Mouse (Mus musculus) B cell, adult 62 days (primary cell): ENCODE data around the gene Gm43720. TPM values are rescaled to one million over a fixed set of nuclear protein-coding genes. Genes with fewer than 3 reads are reported as not detected.

Experiments
- total RNA-seq: library from RNA; stranded (reverse); gene quantifications from 4 replicates; pipeline ENCODE4 v1.2.4, GENCODE M21; 2023

The Gm43720 gene
- not detected in 4 replicates for total RNA-seq

GRCm38 (mm10) chr5:138279585-138280424 lies at the start of gene Gm43720, which contains the start of the genes Gpc2 and Stag3:
Gm43720 (minus strand) TSS chr5:138279958.
Gpc2 (minus strand) TSS chr5:138280005.
Stag3 (plus strand) TSS chr5:138280240.

GRCm38 (mm10) chr5:138272409-138272923 lies 7.3 kb downstream of the Gm43720 start, which contains the start of gene Gal3st4:
Gal3st4 (minus strand) TSS chr5:138272840.

DNA sequence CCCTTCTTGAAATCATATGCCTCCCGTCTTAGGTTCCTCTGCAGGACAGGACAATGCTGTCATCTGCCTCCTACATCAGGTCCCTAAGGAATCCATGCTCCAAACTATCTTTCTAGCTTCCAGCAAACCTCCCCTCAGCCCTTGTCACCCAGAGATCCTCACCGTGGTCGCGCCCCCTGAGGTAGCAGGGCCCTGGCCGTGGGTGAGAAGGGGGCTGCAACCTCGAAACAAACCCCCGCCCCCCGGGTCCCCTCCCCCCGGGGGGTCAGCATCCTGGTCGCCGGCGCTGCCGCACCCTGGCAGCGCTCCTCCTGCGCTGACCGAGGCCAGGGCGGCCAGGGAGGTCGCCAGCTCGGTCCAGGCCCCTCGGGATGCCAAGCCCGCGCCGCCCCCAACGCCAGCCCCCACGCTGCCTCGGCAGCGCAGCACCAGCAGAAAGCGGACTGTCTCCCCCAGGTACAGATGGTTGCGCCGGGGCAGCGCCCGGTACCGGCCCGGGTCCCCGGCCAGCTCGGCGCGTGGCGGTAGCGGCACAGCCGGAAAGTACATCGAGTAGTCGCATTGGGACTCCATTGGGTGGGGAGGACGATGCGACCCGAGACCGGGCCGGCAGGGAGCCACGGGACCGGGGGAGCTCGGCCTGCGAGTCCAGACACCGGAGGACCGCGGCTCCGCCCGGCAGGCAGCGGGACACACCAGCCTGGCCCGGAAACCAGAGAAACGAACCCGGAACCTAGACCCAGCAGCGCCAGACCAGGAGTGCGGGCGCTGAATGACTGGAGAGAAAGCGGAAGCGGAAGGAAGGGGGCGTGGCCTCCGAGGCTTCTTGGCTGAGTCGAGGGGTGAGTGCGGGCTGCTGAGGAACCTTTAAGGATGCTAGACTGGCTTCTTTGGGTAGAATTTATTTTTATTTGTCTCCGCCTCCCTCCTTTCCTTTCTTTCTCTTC lies 16.2 kb downstream of the Gm43720 start, which contains the start of gene BC037034:
BC037034 (minus strand) TSS at position 774 of the 947 bp plus-strand sequence.

DNA sequence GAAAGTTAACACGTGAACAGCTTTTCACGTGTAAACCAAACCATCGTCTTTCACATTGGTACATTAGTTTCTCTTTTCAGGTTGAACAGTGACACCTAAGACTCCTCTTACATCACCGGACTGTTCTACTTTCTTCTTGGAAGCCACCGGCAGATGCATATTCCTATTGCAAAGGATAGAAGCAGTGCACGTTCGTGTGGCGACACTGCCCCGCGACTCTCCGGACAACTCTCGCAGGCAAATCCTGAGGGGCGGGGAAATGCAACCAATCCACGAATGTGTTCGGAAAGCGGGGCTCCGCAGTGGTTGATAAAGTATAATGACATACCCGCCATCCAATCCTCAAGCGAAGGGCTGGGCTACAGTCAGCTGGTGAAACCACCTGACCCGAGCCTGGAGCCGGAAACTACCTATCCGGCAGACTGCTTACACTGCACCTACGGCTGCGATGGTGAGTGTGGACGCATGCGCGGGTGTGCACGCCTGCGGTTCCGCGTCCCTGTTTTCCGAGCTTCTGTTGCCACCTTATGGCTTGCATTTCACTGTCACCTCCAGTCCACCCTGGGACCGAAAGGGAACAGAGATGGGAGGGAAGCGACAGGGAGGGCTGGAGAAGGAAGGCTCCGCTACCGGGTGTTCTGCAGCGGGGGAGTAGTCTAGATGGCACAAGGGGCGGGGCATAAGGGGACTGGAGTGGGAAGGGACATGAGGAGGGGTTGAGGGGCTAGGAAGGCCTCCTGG lies 24.2 kb downstream of the Gm43720 start, which contains the start of gene Lamtor4:
Lamtor4 (plus strand) TSS at position 130 of the 741 bp plus-strand sequence.

DNA sequence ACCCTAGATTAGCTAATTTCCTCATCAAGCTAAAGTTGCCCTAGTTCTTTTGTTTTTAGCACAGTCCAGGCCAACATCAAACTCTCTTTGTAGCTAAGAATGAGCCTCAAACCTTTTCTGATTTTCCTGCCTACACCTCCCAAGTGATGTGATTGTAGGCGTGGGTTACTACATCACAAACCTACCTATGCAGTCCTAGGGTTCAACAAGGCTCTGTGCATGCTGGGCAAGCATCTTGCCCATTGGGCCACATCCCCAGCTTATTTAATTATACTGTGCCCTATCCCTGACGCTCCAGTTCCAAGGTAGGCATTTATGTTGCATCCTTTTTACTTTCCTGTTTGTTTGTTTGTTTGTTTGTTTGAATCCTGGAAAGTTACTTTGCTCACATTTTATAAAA lies 54.1 kb downstream of the Gm43720 start, which contains the start of gene Nxpe5:
Nxpe5 (plus strand) TSS at position 199 of the 400 bp plus-strand sequence.

Other genes starting within 250 kb of the Gm43720 start
- not detected in 4 replicates for gene Smok3c, start 226.8 kb downstream of the Gm43720 start, total RNA-seq
- gene Zkscan1, start 194.9 kb downstream of the Gm43720 start, total RNA-seq: 16.7 to 18.6 TPM (median 17.1 TPM) in 4 replicates
- gene Zscan21, start 163.1 kb downstream of the Gm43720 start, total RNA-seq: 7.5 to 14.3 TPM (median 10.9 TPM) in 4 replicates
- 8.3 to 11.6 TPM (median 9.5 TPM) in 4 replicates for gene Zfp113, start 124.2 kb downstream of the Gm43720 start, total RNA-seq
- gene Cops6, start 118.9 kb downstream of the Gm43720 start, total RNA-seq: 48.8 to 54.2 TPM (median 50.0 TPM) in 4 replicates
- 33.4 to 38.4 TPM (median 35.6 TPM) in 4 replicates for gene Ap4m1, start 108.0 kb downstream of the Gm43720 start, total RNA-seq
- 50.1 to 67.0 TPM (median 54.9 TPM) in 4 replicates for gene Mcm7, start 107.5 kb downstream of the Gm43720 start, total RNA-seq
- 27.6 to 29.1 TPM (median 28.3 TPM) in 4 replicates for gene Taf6, start 92.5 kb downstream of the Gm43720 start, total RNA-seq
- 14.6 to 16.4 TPM (median 15.4 TPM) in 4 replicates for gene Cnpy4, start 92.5 kb downstream of the Gm43720 start, total RNA-seq
- 0.91 to 1.6 TPM (median 1.3 TPM) in 4 replicates for gene Mblac1, start 85.6 kb downstream of the Gm43720 start, total RNA-seq
- gene Nxpe5, start 54.1 kb downstream of the Gm43720 start, total RNA-seq: not detected in 4 replicates
- 30.0 to 42.9 TPM (median 38.4 TPM) in 4 replicates for gene Lamtor4, start 24.5 kb downstream of the Gm43720 start, total RNA-seq
- 47.3 to 60.1 TPM (median 49.0 TPM) in 4 replicates for gene BC037034, start 15.9 kb downstream of the Gm43720 start, total RNA-seq
- not detected in 4 replicates for gene Gal3st4, start 7.1 kb downstream of the Gm43720 start, total RNA-seq
- 2.0 to 3.0 TPM (median 2.0 TPM) in 4 replicates for gene Gpc2, start within 50 bp of the Gm43720 start, total RNA-seq
- gene Stag3, start 282 bp upstream of the Gm43720 start, total RNA-seq: 0.12 TPM in 1 of 4 replicates, not detected in the others
- 0.53 TPM in 1 of 4 replicates, not detected in the others for gene Pvrig, start 62.0 kb upstream of the Gm43720 start, total RNA-seq
- gene Zfp157, start 161.5 kb upstream of the Gm43720 start, total RNA-seq: 19.0 to 21.8 TPM (median 20.3 TPM) in 4 replicates